Mouse (Mus musculus): Measurements from ENCODE around the gene Ninj2. TPM values are rescaled to one million over a fixed set of nuclear protein-coding genes. Genes with fewer than 3 reads are reported as not detected.
A peak's percentile ranks its signal among the peaks of the same experiment; 100 is the strongest.

Ninj2 gene
- polyA plus RNA-seq, 1 experiment: not detected

GRCm38 (mm10) chr6:120108061-120108460 lies 14.9 kb downstream of the Ninj2 start:
- H3K27ac ChIP-seq (replicated peaks; ENCODE audit: low read depth, low read length): no peak overlapping the region; the same call in 1 of the 2 replicates

GRCm38 (mm10) chr6:120109173-120109572 lies 16.0 kb downstream of the Ninj2 start:
- Histone ChIP-seq H3K4me3 (ENCODE audit: insufficient read depth, low read depth, low read length) (no peak overlapping the region), H3K27ac (replicated peaks; ENCODE audit: low read depth, low read length) (peak overlapping the region; percentile 71), H3K4me1 (ENCODE audit: control insufficient read depth, insufficient read depth, insufficient read length, low read length) (peaks cover 34% of the 10 kb centered on the region)

More at GRCm38 (mm10) chr6:120108061-120108460, 14.9 kb downstream of the Ninj2 start:
- Histone ChIP-seq H3K4me1 (ENCODE audit: control insufficient read depth, insufficient read depth, insufficient read length, low read length) (peaks cover 25% of the 10 kb centered on the region), H3K4me3 (ENCODE audit: insufficient read depth, low read depth, low read length) (no peak overlapping the region)

GRCm38 (mm10) chr6:120109932-120110331 lies 16.8 kb downstream of the Ninj2 start:
- Histone ChIP-seq H3K27ac (replicated peaks; ENCODE audit: low read depth, low read length) (peak overlapping the region; percentile 66), H3K4me3 (ENCODE audit: insufficient read depth, low read depth, low read length) (no peak overlapping the region), H3K4me1 (ENCODE audit: control insufficient read depth, insufficient read depth, insufficient read length, low read length) (peaks cover 36% of the 10 kb centered on the region)

- Histone ChIP-seq H3K4me3 (ENCODE audit: insufficient read depth, low read depth, low read length) (no peak overlapping the region), H3K27ac (replicated peaks; ENCODE audit: low read depth, low read length) (no peak overlapping the region), H3K4me1 (ENCODE audit: control insufficient read depth, insufficient read depth, insufficient read length, low read length) (peaks cover 40% of the 10 kb centered on the region)
Observed at GRCm38 (mm10) chr6:120110738-120111409, 17.7 kb downstream of the Ninj2 start.

GRCm38 (mm10) chr6:120111410-120111783 lies 18.2 kb downstream of the Ninj2 start:
- H3K27ac ChIP-seq (replicated peaks; ENCODE audit: low read depth, low read length): no peak overlapping the region
- no peak overlapping the region for H3K4me3 ChIP-seq (ENCODE audit: insufficient read depth, low read depth, low read length)
- peaks cover 42% of the 10 kb centered on the region for H3K4me1 ChIP-seq (ENCODE audit: control insufficient read depth, insufficient read depth, insufficient read length, low read length)

- H3K4me1 ChIP-seq (ENCODE audit: control insufficient read depth, insufficient read depth, insufficient read length, low read length): peaks cover 42% of the 10 kb centered on the region
- peak overlapping the region; percentile 54 for H3K27ac ChIP-seq (replicated peaks; ENCODE audit: low read depth, low read length)
- H3K4me3 ChIP-seq (ENCODE audit: insufficient read depth, low read depth, low read length): peak overlapping the region; percentile 50
Observed at GRCm38 (mm10) chr6:120111984-120112803, 19.0 kb downstream of the Ninj2 start.

- H3K4me3 ChIP-seq (ENCODE audit: insufficient read depth, low read depth, low read length): peak overlapping the region; percentile 6; the same call in 1 of the 2 replicates
- peak overlapping the region; percentile 70 for H3K27ac ChIP-seq (replicated peaks; ENCODE audit: low read depth, low read length)
Observed at GRCm38 (mm10) chr6:120113856-120114255, 20.7 kb downstream of the Ninj2 start.

GRCm38 (mm10) chr6:120114271-120114670 lies 21.1 kb downstream of the Ninj2 start:
- Histone ChIP-seq H3K4me3 (ENCODE audit: insufficient read depth, low read depth, low read length) (peak overlapping the region; percentile 6), H3K4me1 (ENCODE audit: control insufficient read depth, insufficient read depth, insufficient read length, low read length) (peaks cover 33% of the 10 kb centered on the region), H3K27ac (replicated peaks; ENCODE audit: low read depth, low read length) (peak overlapping the region; percentile 70)

More at GRCm38 (mm10) chr6:120113856-120114255, 20.7 kb downstream of the Ninj2 start:
- peaks cover 35% of the 10 kb centered on the region for H3K4me1 ChIP-seq (ENCODE audit: control insufficient read depth, insufficient read depth, insufficient read length, low read length)

- peak overlapping the region; percentile 87 for H3K27ac ChIP-seq (replicated peaks; ENCODE audit: low read depth, low read length)
- H3K4me3 ChIP-seq (ENCODE audit: insufficient read depth, low read depth, low read length): 0 out of 2 replicates have a peak overlapping the region, but pooled peaks have one; percentile 8
- H3K4me1 ChIP-seq (ENCODE audit: control insufficient read depth, insufficient read depth, insufficient read length, low read length): peaks cover 32% of the 10 kb centered on the region
Observed at GRCm38 (mm10) chr6:120114698-120115097, 21.5 kb downstream of the Ninj2 start.

- Histone ChIP-seq H3K4me3 (ENCODE audit: insufficient read depth, low read depth, low read length) (0 out of 2 replicates have a peak overlapping the region, but pooled peaks have one; percentile 0), H3K27ac (replicated peaks; ENCODE audit: low read depth, low read length) (peak overlapping the region; percentile 63), H3K4me1 (ENCODE audit: control insufficient read depth, insufficient read depth, insufficient read length, low read length) (peaks cover 26% of the 10 kb centered on the region)
Observed at GRCm38 (mm10) chr6:120115443-120115842, 22.3 kb downstream of the Ninj2 start.

- Histone ChIP-seq H3K4me3 (ENCODE audit: insufficient read depth, low read depth, low read length) (no peak overlapping the region), H3K27ac (replicated peaks; ENCODE audit: low read depth, low read length) (no peak overlapping the region), H3K4me1 (ENCODE audit: control insufficient read depth, insufficient read depth, insufficient read length, low read length) (peaks cover 8% of the 10 kb centered on the region)
Observed at GRCm38 (mm10) chr6:120119824-120120223, 26.7 kb downstream of the Ninj2 start.

GRCm38 (mm10) chr6:120124688-120125087 lies 31.5 kb downstream of the Ninj2 start:
- Histone ChIP-seq H3K27ac (replicated peaks; ENCODE audit: low read depth, low read length) (no peak overlapping the region), H3K4me1 (ENCODE audit: control insufficient read depth, insufficient read depth, insufficient read length, low read length) (no peaks in the 10 kb centered on the region), H3K4me3 (ENCODE audit: insufficient read depth, low read depth, low read length) (no peak overlapping the region)

GRCm38 (mm10) chr6:120126456-120126855 lies 33.3 kb downstream of the Ninj2 start:
- Histone ChIP-seq H3K4me1 (ENCODE audit: control insufficient read depth, insufficient read depth, insufficient read length, low read length) (no peaks in the 10 kb centered on the region), H3K4me3 (ENCODE audit: insufficient read depth, low read depth, low read length) (no peak overlapping the region), H3K27ac (replicated peaks; ENCODE audit: low read depth, low read length) (no peak overlapping the region)

- Histone ChIP-seq H3K27ac (replicated peaks; ENCODE audit: low read depth, low read length) (no peak overlapping the region), H3K4me1 (ENCODE audit: control insufficient read depth, insufficient read depth, insufficient read length, low read length) (no peaks in the 10 kb centered on the region), H3K4me3 (ENCODE audit: insufficient read depth, low read depth, low read length) (no peak overlapping the region)
Observed at GRCm38 (mm10) chr6:120127321-120127720, 34.2 kb downstream of the Ninj2 start.

- Histone ChIP-seq H3K4me1 (ENCODE audit: control insufficient read depth, insufficient read depth, insufficient read length, low read length) (peaks cover 6% of the 10 kb centered on the region; the same call in 1 of the 2 replicates), H3K27ac (replicated peaks; ENCODE audit: low read depth, low read length) (no peak overlapping the region), H3K4me3 (ENCODE audit: insufficient read depth, low read depth, low read length) (no peak overlapping the region)
Observed at GRCm38 (mm10) chr6:120134748-120135147, 41.6 kb downstream of the Ninj2 start.
